Mouse (Mus musculus): ENCODE results near the gene Mog. TPM values are rescaled to one million over a fixed set of nuclear protein-coding genes. Genes with fewer than 3 reads are reported as not detected.

Gene Mog
- polyA plus RNA-seq, 1 experiment, result 0.04 TPM

DNA sequence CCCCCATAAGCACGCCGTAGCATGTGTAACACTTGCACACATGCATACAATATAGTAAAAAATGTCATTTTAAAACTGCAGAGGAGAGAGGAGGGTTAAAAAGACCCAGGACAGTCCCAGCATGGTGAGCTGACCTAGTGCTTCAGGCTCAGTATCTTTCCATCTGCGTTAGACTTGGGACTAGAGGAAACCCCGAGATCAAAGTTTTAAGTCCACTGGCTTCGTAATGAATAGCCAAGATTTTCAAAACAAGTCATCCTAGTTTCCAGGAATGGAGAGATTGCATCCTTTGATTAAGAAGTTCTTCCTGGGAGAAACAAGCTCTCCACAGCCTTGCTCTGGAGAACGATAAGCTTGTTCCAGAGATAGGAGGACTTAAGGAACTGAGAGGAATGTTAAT is 15.0 kb downstream of the Mog start:
- Histone ChIP-seq H3K79me2 (ENCODE audit: control insufficient read depth, insufficient read depth) (no peaks in the 10 kb centered on the region), H3K27me3 (ENCODE audit: control insufficient read depth, insufficient read depth, insufficient read length) (no peaks in the 10 kb centered on the region), H3K4me3 (no peak overlapping the region), H3ac (ENCODE audit: control insufficient read depth, insufficient read length) (no peak overlapping the region), H3K36me3 (ENCODE audit: control insufficient read depth, insufficient read depth) (peaks cover 9% of the 10 kb centered on the region), H3K4me2 (ENCODE audit: low read depth) (no peak overlapping the region)
- TF ChIP-seq MYOD1 (IDR thresholded peaks at IDR 0.05; ENCODE audit: control insufficient read depth in 1 of 3, insufficient read length in 2 of 3, low read depth in 2 of 3), result no peak
- no peak for TF ChIP-seq E2F4 (IDR thresholded peaks at IDR 0.05; ENCODE audit: insufficient read depth)
- TF ChIP-seq CEBPB (IDR thresholded peaks at IDR 0.05; ENCODE audit: insufficient read depth, poor library complexity, severe bottlenecking), result no peak
- TF ChIP-seq TCF12 (IDR thresholded peaks at IDR 0.05; ENCODE audit: insufficient read depth, poor library complexity, severe bottlenecking), result no peak
- TF ChIP-seq SRF (IDR thresholded peaks at IDR 0.05; ENCODE audit: control insufficient read depth, insufficient read length, low read depth), result no peak
- no peak for TF ChIP-seq TCF3 (IDR thresholded peaks at IDR 0.05; ENCODE audit: insufficient read length, low read depth)
- TF ChIP-seq MYOG (IDR thresholded peaks at IDR 0.05; ENCODE audit: control insufficient read depth in 1 of 3, insufficient read depth in 1 of 3, insufficient read length in 2 of 3, low read depth in 2 of 3), result no peak
- TF ChIP-seq POLR2AphosphoS2 (IDR thresholded peaks at IDR 0.05; ENCODE audit: insufficient read length, low read depth), result no peak
- no peak for TF ChIP-seq MAX (IDR thresholded peaks at IDR 0.05; ENCODE audit: low read depth)
- TF ChIP-seq POLR2A (IDR thresholded peaks at IDR 0.05; ENCODE audit: insufficient read length, low read depth), result no peak
- no peak for TF ChIP-seq REST (IDR thresholded peaks at IDR 0.05; ENCODE audit: insufficient read depth, insufficient read length)
- no peak for TF ChIP-seq USF1 (IDR thresholded peaks at IDR 0.05; ENCODE audit: low read depth)

DNA sequence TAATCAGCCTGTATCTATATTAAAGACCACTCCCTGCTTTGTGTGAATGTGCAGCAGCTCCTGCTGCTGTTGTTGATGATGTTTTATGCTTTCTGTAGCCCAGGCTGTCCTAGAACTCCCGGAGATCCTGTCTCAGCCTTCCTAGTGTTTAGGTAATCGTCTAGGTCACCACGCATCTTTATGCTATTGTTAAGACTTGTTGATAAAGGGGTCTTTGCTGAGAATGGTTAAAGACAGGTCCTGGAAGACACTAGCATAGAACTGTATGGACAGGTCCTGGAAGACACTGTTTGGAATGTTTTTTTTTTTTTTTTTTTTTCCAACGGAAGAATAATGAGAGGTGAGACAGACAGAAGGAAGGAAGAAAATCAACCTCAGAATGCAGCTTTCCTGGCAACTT is 19.8 kb downstream of the Mog start:
- TF ChIP-seq TCF12 (IDR thresholded peaks at IDR 0.05; ENCODE audit: insufficient read depth, poor library complexity, severe bottlenecking), result no peak
- no peak for TF ChIP-seq SRF (IDR thresholded peaks at IDR 0.05; ENCODE audit: control insufficient read depth, insufficient read length, low read depth)
- no peak for TF ChIP-seq REST (IDR thresholded peaks at IDR 0.05; ENCODE audit: insufficient read depth, insufficient read length)
- TF ChIP-seq USF1 (IDR thresholded peaks at IDR 0.05; ENCODE audit: low read depth), result no peak
- TF ChIP-seq CEBPB (IDR thresholded peaks at IDR 0.05; ENCODE audit: insufficient read depth, poor library complexity, severe bottlenecking), result no peak
- no peak for TF ChIP-seq POLR2AphosphoS2 (IDR thresholded peaks at IDR 0.05; ENCODE audit: insufficient read length, low read depth)
- TF ChIP-seq MAX (IDR thresholded peaks at IDR 0.05; ENCODE audit: low read depth), result no peak
- TF ChIP-seq MYOG (IDR thresholded peaks at IDR 0.05; ENCODE audit: control insufficient read depth in 1 of 3, insufficient read depth in 1 of 3, insufficient read length in 2 of 3, low read depth in 2 of 3), result no peak
- TF ChIP-seq TCF3 (IDR thresholded peaks at IDR 0.05; ENCODE audit: insufficient read length, low read depth), result no peak
- no peak for TF ChIP-seq POLR2A (IDR thresholded peaks at IDR 0.05; ENCODE audit: insufficient read length, low read depth)
- TF ChIP-seq MYOD1 (IDR thresholded peaks at IDR 0.05; ENCODE audit: control insufficient read depth in 1 of 3, insufficient read length in 2 of 3, low read depth in 2 of 3), result no peak
- TF ChIP-seq E2F4 (IDR thresholded peaks at IDR 0.05; ENCODE audit: insufficient read depth), result no peak

DNA sequence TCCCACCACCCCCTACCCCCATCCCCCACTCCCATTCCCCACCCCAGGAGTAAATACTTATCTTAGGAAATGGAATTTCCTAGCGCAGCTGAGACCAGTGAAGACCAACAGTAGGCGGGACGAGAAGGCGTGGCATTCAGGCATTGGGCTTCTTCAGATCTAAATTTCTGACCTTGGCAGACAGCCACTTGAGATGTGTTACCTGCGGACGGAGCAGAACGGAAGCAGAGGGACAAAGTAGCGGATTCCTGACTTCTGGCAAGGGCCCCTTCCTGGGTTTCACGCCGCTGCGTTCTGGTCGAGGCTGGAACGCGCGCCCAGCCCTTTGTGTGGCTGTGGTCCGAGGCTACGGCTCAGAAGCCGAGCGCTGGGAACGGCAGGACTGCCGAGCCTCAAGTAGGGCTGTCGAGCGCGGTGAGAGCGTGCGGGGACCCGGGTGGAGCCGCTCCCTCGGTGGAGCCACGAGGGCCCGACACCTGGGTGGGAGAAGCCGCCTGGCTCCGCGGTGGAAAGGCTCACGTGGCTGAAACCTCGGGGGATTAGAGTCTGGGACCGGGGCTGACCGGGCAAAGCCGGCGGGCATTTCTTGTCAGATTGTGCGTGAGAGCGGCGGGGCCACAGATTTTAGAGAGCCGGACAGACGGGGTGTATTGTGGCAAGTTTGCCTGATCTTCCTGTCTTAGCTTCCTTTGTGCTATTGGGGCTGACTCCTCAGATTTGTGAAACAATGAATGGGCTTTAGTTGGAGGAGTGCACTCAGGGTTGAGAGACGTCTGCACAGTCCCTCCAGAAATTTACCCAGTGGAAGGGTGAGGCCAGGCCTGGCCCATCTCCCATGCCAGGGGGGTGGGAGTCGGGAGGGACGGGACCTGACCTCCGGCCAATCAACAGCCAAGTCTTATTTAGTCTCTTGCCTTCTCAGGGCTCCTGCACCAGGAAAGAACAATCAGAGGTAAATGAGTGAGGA is 20.6 kb downstream of the Mog start:
- peak overlapping the region; percentile 26 for H3ac ChIP-seq (ENCODE audit: control insufficient read depth, insufficient read length)
- TF ChIP-seq MAX (IDR thresholded peaks at IDR 0.05; ENCODE audit: low read depth) (no peak), TCF12 (IDR thresholded peaks at IDR 0.05; ENCODE audit: insufficient read depth, poor library complexity, severe bottlenecking) (no peak), TCF3 (IDR thresholded peaks at IDR 0.05; ENCODE audit: insufficient read length, low read depth) (no peak), POLR2A (IDR thresholded peaks at IDR 0.05; ENCODE audit: insufficient read length, low read depth) (peak; percentile 38), E2F4 (IDR thresholded peaks at IDR 0.05; ENCODE audit: insufficient read depth) (no peak), MYOG (IDR thresholded peaks at IDR 0.05; ENCODE audit: control insufficient read depth in 1 of 3, insufficient read depth in 1 of 3, insufficient read length in 2 of 3, low read depth in 2 of 3) (no peak)
- H3K27me3 ChIP-seq (ENCODE audit: control insufficient read depth, insufficient read depth, insufficient read length), result no peaks in the 10 kb centered on the region
- H3K79me2 ChIP-seq (ENCODE audit: control insufficient read depth, insufficient read depth), result no peaks in the 10 kb centered on the region
- peak overlapping the region; percentile 59 for H3K4me3 ChIP-seq
- H3K36me3 ChIP-seq (ENCODE audit: control insufficient read depth, insufficient read depth), result no peaks in the 10 kb centered on the region
- peak overlapping the region; percentile 68 for H3K4me2 ChIP-seq (ENCODE audit: low read depth)

More for the DNA sequence above, 19.8 kb downstream of the Mog start:
- Histone ChIP-seq H3K36me3 (ENCODE audit: control insufficient read depth, insufficient read depth) (no peaks in the 10 kb centered on the region), H3ac (ENCODE audit: control insufficient read depth, insufficient read length) (no peak overlapping the region), H3K4me2 (ENCODE audit: low read depth) (peak overlapping the region; percentile 61), H3K27me3 (ENCODE audit: control insufficient read depth, insufficient read depth, insufficient read length) (no peaks in the 10 kb centered on the region), H3K4me3 (peak overlapping the region; percentile 59), H3K79me2 (ENCODE audit: control insufficient read depth, insufficient read depth) (no peaks in the 10 kb centered on the region)

DNA sequence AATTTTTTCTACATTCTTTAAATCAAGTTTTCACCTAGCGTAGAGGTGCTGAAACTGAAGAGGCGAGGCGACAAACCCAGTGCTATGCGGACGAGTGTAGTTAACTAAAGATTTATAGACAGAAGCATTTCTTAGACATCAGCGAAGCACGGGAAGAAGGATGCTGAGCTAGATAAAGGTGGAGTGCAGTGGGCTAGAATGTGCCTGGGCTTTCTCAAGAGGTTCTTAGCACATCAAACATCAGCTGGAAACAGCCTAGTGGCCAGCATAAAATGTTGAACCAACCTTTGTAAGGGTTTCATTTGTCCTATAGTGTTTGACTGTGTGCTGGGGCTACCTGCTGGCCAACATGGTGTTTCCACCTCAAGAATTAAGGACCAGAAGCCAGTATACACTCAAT is 22.3 kb downstream of the Mog start, which contains the start of gene Zfp57:
Gene Zfp57 (plus strand): TSS at position 301 of the 400 bp plus-strand sequence.
- no peak for TF ChIP-seq TCF12 (IDR thresholded peaks at IDR 0.05; ENCODE audit: insufficient read depth, poor library complexity, severe bottlenecking)
- TF ChIP-seq POLR2AphosphoS2 (IDR thresholded peaks at IDR 0.05; ENCODE audit: insufficient read length, low read depth), result no peak
- no peak for TF ChIP-seq REST (IDR thresholded peaks at IDR 0.05; ENCODE audit: insufficient read depth, insufficient read length)
- no peak for TF ChIP-seq SRF (IDR thresholded peaks at IDR 0.05; ENCODE audit: control insufficient read depth, insufficient read length, low read depth)
- no peak for TF ChIP-seq E2F4 (IDR thresholded peaks at IDR 0.05; ENCODE audit: insufficient read depth)
- no peak for TF ChIP-seq POLR2A (IDR thresholded peaks at IDR 0.05; ENCODE audit: insufficient read length, low read depth)
- TF ChIP-seq CEBPB (IDR thresholded peaks at IDR 0.05; ENCODE audit: insufficient read depth, poor library complexity, severe bottlenecking), result no peak
- no peak for TF ChIP-seq TCF3 (IDR thresholded peaks at IDR 0.05; ENCODE audit: insufficient read length, low read depth)
- no peak for TF ChIP-seq USF1 (IDR thresholded peaks at IDR 0.05; ENCODE audit: low read depth)
- no peak for TF ChIP-seq MYOD1 (IDR thresholded peaks at IDR 0.05; ENCODE audit: control insufficient read depth in 1 of 3, insufficient read length in 2 of 3, low read depth in 2 of 3)
- Histone ChIP-seq H3K4me3 (peak within 1 kb of the TSS; percentile 59), H3ac (ENCODE audit: control insufficient read depth, insufficient read length) (peak within 1 kb of the TSS; percentile 26)

More for the DNA sequence above, 22.3 kb downstream of the Mog start, which contains the start of gene Zfp57:
- no peaks in the 10 kb centered on the region for H3K36me3 ChIP-seq (ENCODE audit: control insufficient read depth, insufficient read depth)
- H3K79me2 ChIP-seq (ENCODE audit: control insufficient read depth, insufficient read depth), result no peaks in the 10 kb centered on the region
- H3K27me3 ChIP-seq (ENCODE audit: control insufficient read depth, insufficient read depth, insufficient read length), result no peaks in the 10 kb centered on the region
- peak within 1 kb of the TSS; percentile 68 for H3K4me2 ChIP-seq (ENCODE audit: low read depth)
